Mouse (Mus musculus): ENCODE measurements around the gene Aagab.
A peak's percentile ranks its signal among the peaks of the same experiment; 100 is the strongest.

The Aagab gene

GRCm38 (mm10) chr9:63602043-63602939, at the start of gene Aagab, which contains the start of gene Iqch:
Gene Aagab, plus strand, starts transcription at chr9:63602660.
Gene Iqch, minus strand, starts transcription at chr9:63602493.
- peak; percentile 97 to 98 for DNase-seq

GRCm38 (mm10) chr9:63553628-63554027, 48.8 kb upstream of the Aagab start:
- DNase-seq = no peak

- DNase-seq = no peak
These were observed 46.9 kb upstream of the Aagab start for GRCm38 (mm10) chr9:63555460-63555990.

GRCm38 (mm10) chr9:63556316-63556715, 46.1 kb upstream of the Aagab start:
- no peak for DNase-seq

GRCm38 (mm10) chr9:63556933-63557332, 45.5 kb upstream of the Aagab start:
- DNase-seq = no peak

GRCm38 (mm10) chr9:63561931-63562330, 40.5 kb upstream of the Aagab start:
- DNase-seq = peak; percentile 41 to 46

GRCm38 (mm10) chr9:63563436-63563835, 39.0 kb upstream of the Aagab start:
- DNase-seq = no peak

GRCm38 (mm10) chr9:63568314-63568713, 34.1 kb upstream of the Aagab start:
- DNase-seq = no peak

- no peak for DNase-seq
These were observed 33.7 kb upstream of the Aagab start for GRCm38 (mm10) chr9:63568808-63569207.

GRCm38 (mm10) chr9:63571895-63572294, 30.6 kb upstream of the Aagab start:
- DNase-seq = no peak

GRCm38 (mm10) chr9:63572874-63573273, 29.6 kb upstream of the Aagab start:
- DNase-seq = no peak

GRCm38 (mm10) chr9:63577469-63577868, 25.0 kb upstream of the Aagab start:
- no peak for DNase-seq

GRCm38 (mm10) chr9:63579644-63580043, 22.8 kb upstream of the Aagab start:
- no peak for DNase-seq

GRCm38 (mm10) chr9:63580046-63580445, 22.4 kb upstream of the Aagab start:
- no peak for DNase-seq

GRCm38 (mm10) chr9:63581778-63582177, 20.7 kb upstream of the Aagab start:
- no peak for DNase-seq

- no peak for DNase-seq
These were observed 17.2 kb upstream of the Aagab start for GRCm38 (mm10) chr9:63585251-63585650.

GRCm38 (mm10) chr9:63589209-63589608, 13.3 kb upstream of the Aagab start:
- no peak for DNase-seq

- no peak for DNase-seq
These were observed 11.9 kb upstream of the Aagab start for GRCm38 (mm10) chr9:63590592-63590991.

GRCm38 (mm10) chr9:63591661-63592256, 10.7 kb upstream of the Aagab start:
- no peak for DNase-seq

- DNase-seq = no peak
These were observed 7.4 kb upstream of the Aagab start for GRCm38 (mm10) chr9:63595032-63595431.

- DNase-seq = no peak
These were observed 6.8 kb upstream of the Aagab start for GRCm38 (mm10) chr9:63595652-63596051.

- DNase-seq = no peak
These were observed 5.8 kb upstream of the Aagab start for GRCm38 (mm10) chr9:63596660-63597059.

GRCm38 (mm10) chr9:63603849-63604248, 1.4 kb downstream of the Aagab start:
- peak; percentile 27 to 37 for DNase-seq

GRCm38 (mm10) chr9:63606594-63606993, 4.1 kb downstream of the Aagab start:
- DNase-seq = no peak

All from cerebellum, postnatal 36 days (tissue).